10 mouse cellular contexts compared by ENCODE assay signal in the genomic region with DNA sequence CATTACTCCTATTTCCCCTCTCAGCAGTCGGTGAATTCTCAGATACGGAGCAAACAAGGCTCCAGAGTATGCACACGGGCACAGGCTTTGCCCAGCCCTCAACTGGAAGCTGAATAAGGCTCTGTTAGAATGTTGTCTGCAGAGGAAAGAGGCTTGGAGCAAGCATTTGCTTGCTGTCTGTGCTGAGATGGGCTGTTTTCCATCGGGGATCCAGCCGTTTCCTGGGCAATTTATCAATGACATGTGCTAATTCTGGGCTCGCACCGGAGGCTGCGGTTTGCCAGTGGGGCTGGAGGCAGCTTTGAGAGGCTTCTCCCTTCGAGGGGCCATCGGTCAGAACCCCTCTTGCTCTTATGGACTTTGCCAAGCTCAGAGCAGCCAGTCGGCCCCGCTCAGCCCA.
DNase-seq lines count a peak whose midpoint lies in the region; ATAC-seq and TF ChIP-seq lines count a peak whose summit lies in the region.
"Had no signal": no experiment of that assay in that cellular context is flagged by ENCODE, and none has a peak within 500 bp of the region (broad histone marks: within the 10 kb centered on the region; RNA-seq: fewer than 3 reads in every experiment).

No protein-coding gene starts in this region.

- intact Hi-C loops in heart, postnatal 36 days (cut with DNase I), result no loop called here

- peak; percentile 27; the same call in 1 of the 2 replicates for ATAC-seq in forebrain, postnatal 0 days
- no peak for ATAC-seq in forebrain, embryonic 12.5 days (ENCODE audit: low FRiP score)
- no peak for ATAC-seq in limb, embryonic 15.5 days (ENCODE audit: insufficient number of reproducible peaks, low FRiP score, low TSS enrichment, low read depth)
- ATAC-seq in stomach, embryonic 14.5 days (ENCODE audit: insufficient number of reproducible peaks, insufficient read depth, low FRiP score, low read depth), result no peak

- no peak overlapping the region for H3K27ac ChIP-seq in forebrain, postnatal 0 days (ENCODE audit: low read depth, low read length)
- H3K27ac ChIP-seq in forebrain, embryonic 12.5 days, result no peak overlapping the region
- no peak overlapping the region for H3K27ac ChIP-seq in limb, embryonic 15.5 days
- no peak overlapping the region for H3K27ac ChIP-seq in stomach, embryonic 14.5 days (ENCODE audit: low read length)

- WGBS in forebrain, postnatal 0 days, result 35% methylated on average over 12 of the region's 12 CpGs
- WGBS in forebrain, embryonic 12.5 days, result 66% methylated on average over 12 of the region's 12 CpGs
- WGBS in limb, embryonic 15.5 days, result 18% methylated on average over 12 of the region's 12 CpGs
- 7% methylated on average over 12 of the region's 12 CpGs for WGBS in stomach, embryonic 14.5 days

- H3K4me3 ChIP-seq in forebrain, postnatal 0 days (ENCODE audit: low read depth, low read length), result no peak overlapping the region
- H3K4me3 ChIP-seq in forebrain, embryonic 12.5 days (replicated peaks), result no peak overlapping the region
- no peak overlapping the region for H3K4me3 ChIP-seq in limb, embryonic 15.5 days
- H3K4me3 ChIP-seq in stomach, embryonic 14.5 days (ENCODE audit: low read depth, low read length), result no peak overlapping the region

- DNase-seq in forebrain, postnatal 0 days, result peak; percentile 37
- DNase-seq in right cerebral cortex, postnatal 10 days (ENCODE audit: low spot score in 2 of 2), result peak; percentile 60 to 64
- no peak for DNase-seq in right cerebral cortex, postnatal 36 days (ENCODE audit: low spot score in 2 of 2)
- DNase-seq in c-Kit-positive CD71-positive TER-119-positive erythroid progenitor cells, embryonic 14.5 days (ENCODE audit: low spot score), result no peak
- no peak for DNase-seq in heart, postnatal 36 days
- DNase-seq: adrenal gland, adult 8-10 months; thymus, adult 2 months had no signal

- no peak for TF ChIP-seq CTCF in forebrain, postnatal 0 days (IDR thresholded peaks at IDR 0.05; ENCODE audit: low read depth)

- no peaks in the 10 kb centered on the region for H3K9me3 ChIP-seq in forebrain, postnatal 0 days (ENCODE audit: low read length)
- H3K9me3 ChIP-seq in forebrain, embryonic 12.5 days, result no peaks in the 10 kb centered on the region
- no peaks in the 10 kb centered on the region for H3K9me3 ChIP-seq in limb, embryonic 15.5 days
- H3K9me3 ChIP-seq in stomach, embryonic 14.5 days (ENCODE audit: control insufficient read depth, low read depth, low read length), result no peaks in the 10 kb centered on the region

- no peak overlapping the region for H3K9ac ChIP-seq in forebrain, postnatal 0 days
- no peak overlapping the region for H3K9ac ChIP-seq in forebrain, embryonic 12.5 days
- no peak overlapping the region for H3K9ac ChIP-seq in limb, embryonic 15.5 days
- H3K9ac ChIP-seq in stomach, embryonic 14.5 days (replicated peaks; ENCODE audit: low read depth, low read length), result no peak overlapping the region

- no peaks in the 10 kb centered on the region for H3K36me3 ChIP-seq in forebrain, postnatal 0 days (ENCODE audit: insufficient read depth)
- H3K36me3 ChIP-seq in forebrain, embryonic 12.5 days (replicated peaks), result no peaks in the 10 kb centered on the region
- H3K36me3 ChIP-seq in limb, embryonic 15.5 days, result no peaks in the 10 kb centered on the region
- H3K36me3 ChIP-seq in stomach, embryonic 14.5 days (ENCODE audit: control insufficient read depth, insufficient read depth, low read length), result no peaks in the 10 kb centered on the region

- no peaks in the 10 kb centered on the region for H3K4me1 ChIP-seq in forebrain, postnatal 0 days (ENCODE audit: insufficient read depth)
- H3K4me1 ChIP-seq in forebrain, embryonic 12.5 days, result peaks cover 17% of the 10 kb centered on the region
- H3K4me1 ChIP-seq in limb, embryonic 15.5 days, result peaks cover 10% of the 10 kb centered on the region
- peaks cover 14% of the 10 kb centered on the region for H3K4me1 ChIP-seq in stomach, embryonic 14.5 days (ENCODE audit: control insufficient read depth, insufficient read depth, low read length)

- H3K4me2 ChIP-seq in forebrain, postnatal 0 days (ENCODE audit: low read depth), result 0 out of 2 replicates have a peak overlapping the region, but pooled peaks have one; percentile 10
- no peak overlapping the region for H3K4me2 ChIP-seq in forebrain, embryonic 12.5 days
- peak overlapping the region; percentile 14; the same call in 1 of the 2 replicates for H3K4me2 ChIP-seq in limb, embryonic 15.5 days
- peak overlapping the region; percentile 16; the same call in 1 of the 2 replicates for H3K4me2 ChIP-seq in stomach, embryonic 14.5 days (replicated peaks; ENCODE audit: low read depth, low read length)

- peaks cover 6% of the 10 kb centered on the region for H3K27me3 ChIP-seq in forebrain, postnatal 0 days (ENCODE audit: insufficient read depth, low read length)
- H3K27me3 ChIP-seq in forebrain, embryonic 12.5 days, result no peaks in the 10 kb centered on the region
- peaks cover 33% of the 10 kb centered on the region for H3K27me3 ChIP-seq in limb, embryonic 15.5 days
- no peaks in the 10 kb centered on the region for H3K27me3 ChIP-seq in stomach, embryonic 14.5 days (ENCODE audit: control insufficient read depth, insufficient read depth, low read length)

Comparison
In these comparisons a context has a peak if more than half of its experiments do, and no peak if none do; other contexts are left out.
1. DNase-seq: peak in forebrain, postnatal 0 days (single experiment) and right cerebral cortex, postnatal 10 days (2 of 2); none in right cerebral cortex, postnatal 36 days (0 of 2), c-Kit-positive CD71-positive TER-119-positive erythroid progenitor cells, embryonic 14.5 days (single experiment) and heart, postnatal 36 days (0 of 2).